Mouse (Mus musculus) bone marrow macrophage, adult 2 months (primary cell): ENCODE measurements around the gene Kyat3. TPM values are rescaled to one million over a fixed set of nuclear protein-coding genes. Genes with fewer than 3 reads are reported as not detected.

Experiments
- H3K27ac ChIP-seq: 2 replicates; pipeline ENCODE4 v1.5.1; 2012; ENCODE audit warnings: low read depth, low read length; ENCODE audit not compliant: insufficient read depth
- H3K4me1 ChIP-seq: 2 replicates; pipeline ENCODE4 v1.6.1; 2012; ENCODE audit warnings: low read length; ENCODE audit not compliant: control insufficient read depth, insufficient read depth
- H3K4me3 ChIP-seq: 2 replicates; pipeline ENCODE4 v1.5.1; 2012; ENCODE audit warnings: mild to moderate bottlenecking, low read length, moderate library complexity; ENCODE audit not compliant: insufficient read depth
- CTCF ChIP-seq: IDR thresholded peaks from 2 replicates; pipeline ENCODE4 v1.5.1; 2012; ENCODE audit warnings: low read depth, mild to moderate bottlenecking, low read length, moderate library complexity
- POLR2A ChIP-seq: IDR thresholded peaks from 2 replicates; pipeline ENCODE4 v1.6.1; 2012; ENCODE audit warnings: mild to moderate bottlenecking, low read depth, low read length, borderline replicate concordance
- polyA plus RNA-seq: library from polyadenylated mRNA; stranded (reverse); fragments of >200 nt; gene quantifications from 2 replicates; pipeline ENCODE4 v1.2.4, GENCODE M21; 2012; ENCODE audit not compliant: missing spikeins, insufficient read depth, insufficient read length

Gene Kyat3
- polyA plus RNA-seq, 1 experiment, result 3.0 TPM

DNA sequence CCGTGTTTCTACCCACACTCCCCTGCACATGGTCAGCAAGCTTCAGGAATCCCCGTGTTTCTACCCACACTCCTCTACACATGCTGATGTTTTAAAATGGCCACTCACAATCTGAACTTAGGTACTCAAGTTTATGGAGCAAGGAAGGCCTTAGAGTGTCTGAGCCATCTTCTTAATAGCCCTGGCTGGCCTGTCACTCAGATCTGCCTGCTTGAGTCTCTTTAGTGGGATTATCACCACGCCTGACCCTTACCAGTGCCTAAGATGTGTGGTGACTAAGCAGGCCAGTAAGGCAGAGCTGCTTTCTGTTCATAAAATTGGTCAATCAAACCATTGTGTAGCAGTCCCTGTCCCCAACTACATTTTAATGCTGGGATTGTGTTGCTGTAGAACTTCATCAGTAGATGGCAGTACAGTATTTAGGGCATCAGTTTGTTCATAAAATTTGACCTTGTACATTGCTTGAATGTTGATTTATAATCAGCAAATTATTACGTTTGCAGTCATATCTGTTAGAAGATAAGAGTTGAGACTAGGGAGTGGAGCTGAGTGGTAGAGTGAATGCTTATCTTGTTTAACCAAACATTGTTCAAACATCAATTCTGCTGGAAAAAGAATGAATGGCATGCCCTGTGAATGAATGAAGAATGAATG lies 72.8 kb downstream of the Kyat3 start:
- H3K4me3 ChIP-seq, result no peak overlapping the region

DNA sequence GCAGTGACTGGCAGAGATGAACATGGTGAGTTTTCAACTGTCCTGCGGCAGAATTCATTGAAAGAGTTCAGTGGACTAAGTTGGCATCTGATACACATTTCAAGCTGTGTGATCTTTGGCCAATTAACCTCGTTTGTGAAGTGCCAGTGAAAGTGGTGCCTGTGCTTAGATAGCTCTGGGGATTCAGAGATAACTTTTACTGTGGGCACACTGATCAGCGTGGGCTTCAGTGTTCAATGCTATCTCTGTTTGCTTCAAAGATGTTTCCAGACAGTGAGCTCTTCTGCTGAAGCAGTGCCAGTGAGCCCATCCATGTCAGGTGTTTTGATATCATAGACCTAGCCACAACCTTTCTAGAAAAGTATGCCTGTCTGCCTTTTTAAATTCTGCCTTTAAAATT lies 76.4 kb downstream of the Kyat3 start:
- H3K4me1 ChIP-seq, result no peaks in the 10 kb centered on the region

More for the DNA sequence above, 72.8 kb downstream of the Kyat3 start:
- Histone ChIP-seq H3K27ac (no peak overlapping the region), H3K4me1 (peaks cover 7% of the 10 kb centered on the region)
- TF ChIP-seq POLR2A (no peak), CTCF (no peak)

DNA sequence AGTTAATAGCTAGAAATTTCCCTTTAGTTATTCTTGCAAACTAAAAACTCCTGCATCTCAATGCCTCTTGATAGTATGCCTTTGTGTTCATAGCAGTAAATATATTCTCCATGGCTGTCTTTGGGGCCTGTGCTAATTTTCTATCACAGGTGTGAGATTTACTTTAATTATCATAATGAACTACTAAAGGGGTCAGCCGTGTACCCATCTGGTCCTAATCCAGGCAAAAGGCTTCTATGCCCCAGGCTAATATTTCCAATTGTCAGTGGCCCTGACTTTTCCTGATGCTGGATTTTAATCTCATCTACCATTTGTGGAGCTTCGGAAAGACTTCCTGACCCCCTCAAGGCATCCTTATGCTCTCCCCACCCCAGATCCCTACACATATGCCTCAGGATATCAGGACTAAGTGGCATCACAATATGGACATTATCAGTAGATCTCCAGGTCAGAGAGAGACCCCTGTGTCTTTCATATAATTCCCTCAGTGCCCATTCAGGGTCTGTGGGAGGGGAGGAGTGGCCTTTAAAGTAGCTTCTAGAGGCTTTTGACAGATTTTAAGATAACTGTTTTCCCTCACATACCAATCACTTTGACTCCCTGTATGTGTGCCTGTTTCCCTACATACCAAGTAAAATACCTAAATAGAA lies 85.7 kb downstream of the Kyat3 start:
- TF ChIP-seq POLR2A, result no peak

More for the DNA sequence above, 76.4 kb downstream of the Kyat3 start:
- no peak for TF ChIP-seq CTCF
- no peak for TF ChIP-seq POLR2A
- H3K27ac ChIP-seq, result no peak overlapping the region
- H3K4me3 ChIP-seq, result no peak overlapping the region

DNA sequence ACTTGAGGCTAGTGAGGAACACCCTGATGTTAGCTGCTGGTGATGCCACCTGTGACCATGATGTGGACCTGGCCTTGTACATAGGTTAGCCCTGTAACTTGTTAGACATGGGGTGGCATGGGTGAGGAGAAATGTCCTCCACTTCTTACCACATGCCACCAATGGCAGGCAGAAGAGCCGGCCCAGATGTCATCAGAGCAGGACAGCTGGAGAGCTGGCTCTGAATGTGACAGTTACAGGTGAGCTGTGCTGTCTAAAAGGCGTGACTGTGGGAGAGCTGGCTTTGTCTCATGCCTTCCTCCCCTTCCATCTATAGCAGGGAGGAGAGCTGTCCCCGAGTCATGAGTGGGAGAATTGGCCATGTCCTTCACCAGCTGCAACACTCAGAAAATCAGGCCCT lies 94.7 kb downstream of the Kyat3 start:
- no peak for TF ChIP-seq CTCF
- no peak for TF ChIP-seq POLR2A
- no peak overlapping the region for H3K4me3 ChIP-seq
- no peaks in the 10 kb centered on the region for H3K4me1 ChIP-seq
- no peak overlapping the region for H3K27ac ChIP-seq

More for the DNA sequence above, 85.7 kb downstream of the Kyat3 start:
- no peak overlapping the region for H3K27ac ChIP-seq
- H3K4me3 ChIP-seq, result no peak overlapping the region
- H3K4me1 ChIP-seq, result no peaks in the 10 kb centered on the region

Other genes with a start within 250 kb of the Kyat3 start
- gene Gbp5, start 207.1 kb upstream of the Kyat3 start, polyA plus RNA-seq, result 8.3 and 9.6 TPM in 2 replicates
- gene Gbp7, start 170.7 kb upstream of the Kyat3 start, polyA plus RNA-seq, result 18.6 and 20.4 TPM in 2 replicates
- gene Gbp3, start 141.0 kb upstream of the Kyat3 start, polyA plus RNA-seq, result 27.5 and 31.0 TPM in 2 replicates
- not detected in 2 replicates for gene Gbp2b, start 106.2 kb upstream of the Kyat3 start, polyA plus RNA-seq
- gene Gbp2, start 80.4 kb upstream of the Kyat3 start, polyA plus RNA-seq, result 30.4 and 31.0 TPM in 2 replicates
- gene Gtf2b, start 64.0 kb downstream of the Kyat3 start, polyA plus RNA-seq, result 51.5 and 62.8 TPM in 2 replicates
- gene Pkn2, start 181.0 kb downstream of the Kyat3 start, polyA plus RNA-seq, result 16.8 and 17.3 TPM in 2 replicates